Mouse (Mus musculus) naive thymus-derived CD4-positive, alpha-beta T cell, adult 2 months (primary cell): ENCODE measurements around the gene Edem2.

ENCODE experiments used
- DNase-seq: peaks from one replicate; pipeline ENCODE4 v3.0.0-alpha.2; 2011; ENCODE audit warnings: low read depth

Edem2 gene

GRCm38 (mm10) chr2:155687746-155688145 lies 41.5 kb downstream of the Edem2 start:
- DNase-seq: peak; percentile 40

- DNase-seq: no peak
Observed at GRCm38 (mm10) chr2:155686572-155686971, 42.7 kb downstream of the Edem2 start.

GRCm38 (mm10) chr2:155683821-155684220 lies 45.5 kb downstream of the Edem2 start:
- DNase-seq: no peak

GRCm38 (mm10) chr2:155683137-155683536 lies 46.1 kb downstream of the Edem2 start:
- no peak for DNase-seq

- peak; percentile 44 for DNase-seq
Observed at GRCm38 (mm10) chr2:155681874-155682273, 47.4 kb downstream of the Edem2 start.

GRCm38 (mm10) chr2:155681194-155681593 lies 48.1 kb downstream of the Edem2 start:
- no peak for DNase-seq

- DNase-seq: peak; percentile 32
Observed at GRCm38 (mm10) chr2:155680591-155680990, 48.7 kb downstream of the Edem2 start.

GRCm38 (mm10) chr2:155679586-155680110 lies 49.6 kb downstream of the Edem2 start:
- peak; percentile 71 for DNase-seq

- DNase-seq: no peak
Observed at GRCm38 (mm10) chr2:155675118-155675517, 54.2 kb downstream of the Edem2 start.

- peak; percentile 91 for DNase-seq
Observed at GRCm38 (mm10) chr2:155673546-155673945, 55.7 kb downstream of the Edem2 start.

- DNase-seq: no peak
Observed at GRCm38 (mm10) chr2:155671236-155671635, 58.0 kb downstream of the Edem2 start.

GRCm38 (mm10) chr2:155668461-155668860 lies 60.8 kb downstream of the Edem2 start:
- peak; percentile 68 for DNase-seq

- DNase-seq: no peak
Observed at GRCm38 (mm10) chr2:155667881-155668280, 61.4 kb downstream of the Edem2 start.

- DNase-seq: no peak
Observed at GRCm38 (mm10) chr2:155663910-155664460, 65.3 kb downstream of the Edem2 start.

GRCm38 (mm10) chr2:155663097-155663496 lies 66.2 kb downstream of the Edem2 start:
- DNase-seq: peak; percentile 79

- DNase-seq: no peak
Observed at GRCm38 (mm10) chr2:155662390-155662789, 66.9 kb downstream of the Edem2 start.

- DNase-seq: no peak
Observed at GRCm38 (mm10) chr2:155655759-155656372, 73.4 kb downstream of the Edem2 start.

- DNase-seq: no peak
Observed at GRCm38 (mm10) chr2:155652618-155653017, 76.7 kb downstream of the Edem2 start.
